Mouse (Mus musculus): Measurements from ENCODE around the gene Lrsam1.

Lrsam1 gene

GRCm38 (mm10) chr2:32895606-32896106 lies 65.8 kb downstream of the Lrsam1 start:
- peak; percentile 87 for DNase-seq (ENCODE audit: inconsistent ontology term)

- no peak for DNase-seq (ENCODE audit: inconsistent ontology term)
These were observed 67.3 kb downstream of the Lrsam1 start for GRCm38 (mm10) chr2:32894097-32894496.

GRCm38 (mm10) chr2:32892490-32892889 lies 68.9 kb downstream of the Lrsam1 start:
- DNase-seq (ENCODE audit: inconsistent ontology term), result no peak

- no peak for DNase-seq (ENCODE audit: inconsistent ontology term)
These were observed 70.1 kb downstream of the Lrsam1 start for GRCm38 (mm10) chr2:32891278-32891677.

GRCm38 (mm10) chr2:32890280-32890679 lies 71.1 kb downstream of the Lrsam1 start:
- DNase-seq (ENCODE audit: inconsistent ontology term), result no peak

DNA sequence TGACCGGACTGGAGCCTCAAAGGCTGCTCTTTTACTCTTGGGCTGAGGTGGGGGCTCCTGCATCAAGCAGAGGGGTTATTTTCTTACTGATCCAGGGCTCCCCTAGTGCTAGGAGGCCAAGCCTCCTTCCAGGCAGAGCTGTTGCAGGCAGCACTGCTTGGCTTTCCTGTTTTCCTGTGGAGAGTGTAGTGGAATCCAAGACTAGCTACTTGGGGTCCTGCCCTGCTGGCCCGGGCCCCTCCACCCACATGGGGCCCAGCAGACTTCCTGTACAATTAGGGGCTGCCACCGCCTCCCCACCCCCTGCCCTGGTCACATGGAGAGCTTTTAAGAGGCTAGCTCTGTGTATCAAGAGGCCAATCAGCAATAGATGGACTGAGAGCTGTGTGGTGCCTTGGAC lies 72.9 kb downstream of the Lrsam1 start:
- DNase-seq (ENCODE audit: inconsistent ontology term), result no peak

GRCm38 (mm10) chr2:32888029-32888428 lies 73.4 kb downstream of the Lrsam1 start:
- no peak for DNase-seq (ENCODE audit: inconsistent ontology term)

- no peak for DNase-seq (ENCODE audit: inconsistent ontology term)
These were observed 76.7 kb downstream of the Lrsam1 start for GRCm38 (mm10) chr2:32884745-32885144.

- peak; percentile 99 for DNase-seq (ENCODE audit: inconsistent ontology term)
These were observed 79.0 kb downstream of the Lrsam1 start for GRCm38 (mm10) chr2:32882283-32883043.

- peak; percentile 88 for DNase-seq (ENCODE audit: inconsistent ontology term)
These were observed 79.7 kb downstream of the Lrsam1 start for GRCm38 (mm10) chr2:32881723-32882122.

DNA sequence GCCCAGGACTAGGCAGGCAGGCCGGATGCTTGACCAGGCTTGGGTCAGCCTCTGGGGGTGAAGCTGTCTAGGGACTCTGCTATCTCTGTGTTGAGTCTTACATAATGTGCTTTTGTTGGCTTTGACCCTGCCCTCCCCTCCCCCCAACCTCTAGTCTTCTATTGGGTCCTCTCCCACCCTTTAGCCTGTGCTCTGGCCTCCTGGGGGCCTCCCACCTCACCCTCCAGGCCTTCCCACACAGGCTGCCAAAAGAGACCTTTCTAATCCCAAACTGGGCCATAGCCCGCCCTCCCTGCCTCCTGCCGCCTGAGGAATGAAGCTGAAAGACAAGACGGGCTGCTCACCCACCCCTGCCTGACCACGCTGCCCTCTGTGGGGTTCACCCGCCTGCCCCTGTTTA lies 80.4 kb downstream of the Lrsam1 start:
- DNase-seq (ENCODE audit: inconsistent ontology term), result peak; percentile 90

DNA sequence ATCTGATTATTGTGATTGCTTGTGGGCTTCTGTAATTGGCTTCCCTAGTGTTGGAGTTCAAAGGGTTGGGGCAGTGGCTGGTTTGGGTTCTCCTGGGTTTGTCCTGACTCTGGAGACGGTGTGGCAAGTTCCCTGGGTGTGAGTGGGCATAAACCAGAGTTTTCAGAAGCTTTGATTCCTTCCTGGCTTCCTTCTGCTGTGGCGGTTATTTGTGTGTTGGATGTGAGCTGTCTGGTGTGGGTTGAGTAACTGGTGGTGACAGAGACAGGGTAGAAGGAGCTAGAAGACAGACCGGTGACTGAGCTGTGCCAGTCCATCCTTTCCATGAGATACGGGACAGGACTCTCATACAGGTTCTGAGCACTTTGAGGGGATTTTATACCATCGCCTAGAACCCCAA lies 81.8 kb downstream of the Lrsam1 start:
- DNase-seq (ENCODE audit: inconsistent ontology term), result no peak

GRCm38 (mm10) chr2:32878396-32878795 lies 83.0 kb downstream of the Lrsam1 start:
- no peak for DNase-seq (ENCODE audit: inconsistent ontology term)

- DNase-seq (ENCODE audit: inconsistent ontology term), result no peak
These were observed 83.5 kb downstream of the Lrsam1 start for GRCm38 (mm10) chr2:32877761-32878393.

GRCm38 (mm10) chr2:32877303-32877702 lies 84.1 kb downstream of the Lrsam1 start:
- no peak for DNase-seq (ENCODE audit: inconsistent ontology term)

DNA sequence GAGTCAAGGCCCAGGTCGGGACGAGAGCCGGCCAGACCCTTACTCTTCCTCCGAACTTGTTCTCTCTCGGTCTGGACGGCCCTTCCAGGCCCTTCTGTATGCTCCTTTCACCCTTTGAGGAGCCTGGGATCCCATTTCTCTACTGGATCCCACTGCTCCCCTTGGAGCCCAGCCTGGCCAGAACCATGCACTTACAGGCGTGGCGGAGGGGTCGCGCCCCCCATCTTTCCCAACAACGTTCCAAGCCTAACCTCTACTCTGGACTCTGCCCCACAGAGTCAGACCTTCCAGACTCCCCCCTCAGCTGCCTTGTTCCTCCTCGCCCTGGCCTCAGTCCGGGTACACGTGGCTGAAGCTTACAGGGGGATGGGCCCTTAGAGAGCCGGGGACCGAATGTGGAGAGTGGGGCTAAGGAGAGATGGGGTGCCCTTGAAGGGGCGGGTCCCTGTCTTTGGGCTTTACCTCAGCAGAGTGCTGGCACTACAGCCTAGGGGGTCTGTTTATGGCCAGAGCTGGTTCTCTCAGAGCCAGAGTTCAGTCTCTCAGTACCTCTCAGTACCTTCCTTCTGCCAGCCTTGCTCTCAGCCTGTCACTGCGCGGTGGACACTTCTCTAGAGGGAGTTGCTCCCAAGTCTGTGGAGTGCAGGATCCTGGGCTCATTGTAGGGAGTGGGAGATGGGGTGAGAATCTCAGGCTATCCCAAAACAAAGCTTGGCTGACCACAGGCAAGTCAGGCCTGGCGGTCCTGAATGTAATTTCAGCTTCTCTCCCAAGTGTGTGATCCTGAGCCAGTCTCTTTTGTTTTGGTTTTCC lies 84.7 kb downstream of the Lrsam1 start:
- no peak for DNase-seq (ENCODE audit: inconsistent ontology term)

DNA sequence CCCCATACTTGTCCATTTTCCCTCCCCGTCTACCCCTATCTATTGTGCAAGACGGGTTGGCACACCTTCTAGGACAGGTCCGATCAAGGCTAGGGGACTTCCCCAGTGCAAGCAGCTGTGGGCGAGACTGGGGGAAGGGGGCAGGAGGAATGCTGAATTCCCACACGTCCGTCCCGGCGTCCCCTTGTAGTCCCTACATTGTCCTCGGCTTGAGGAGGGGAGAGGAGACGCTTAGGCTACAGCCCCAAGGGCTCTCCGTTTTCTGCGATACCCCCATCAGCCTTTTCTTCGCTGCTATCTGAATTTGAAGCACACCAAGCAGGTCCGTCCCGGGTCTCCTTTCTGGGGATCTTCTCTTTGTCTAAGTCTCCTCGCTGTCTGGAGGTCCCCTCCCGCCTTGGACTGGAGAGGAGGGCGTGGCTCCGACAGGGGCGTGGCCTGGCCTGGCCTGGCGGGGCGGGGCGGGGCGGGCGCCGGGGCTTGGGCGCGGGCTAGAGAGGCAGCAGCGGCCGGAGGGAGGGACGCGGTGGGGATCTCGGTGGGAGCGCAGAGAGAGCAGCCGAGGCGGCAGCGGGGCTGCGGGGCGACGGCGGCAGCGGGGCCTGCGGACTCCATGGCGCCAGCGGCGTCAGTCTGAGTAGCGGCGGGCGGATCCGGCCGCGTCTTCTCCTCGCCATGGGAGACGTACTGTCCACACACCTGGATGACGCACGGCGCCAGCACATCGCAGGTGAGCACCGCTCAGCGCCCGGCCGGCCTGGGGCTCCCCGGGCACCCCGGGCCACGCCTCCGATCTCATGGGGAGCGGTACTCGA lies 85.5 kb downstream of the Lrsam1 start, which contains the start of gene Fam129b:
Gene Fam129b, plus strand, starts transcription at position 440 of the 815 bp plus-strand sequence.
- DNase-seq (ENCODE audit: inconsistent ontology term), result peak; percentile 98
